In genomic region chr7:123312738-123313137, GRCm38 (mm10) we compare ENCODE assay signal across 21 mouse cellular contexts. TPM values are rescaled to one million over a fixed set of nuclear protein-coding genes. Genes with fewer than 3 reads are reported as not detected.
DNase-seq lines count a peak whose midpoint lies in the region; ATAC-seq and TF ChIP-seq lines count a peak whose summit lies in the region.
"Had no signal": no experiment of that assay in that cellular context is flagged by ENCODE, and none has a peak within 500 bp of the region (broad histone marks: within the 10 kb centered on the region; RNA-seq: fewer than 3 reads in every experiment).

No protein-coding gene starts in this region.

- no peak for DNase-seq in kidney, postnatal 36 days
- no peak for DNase-seq in kidney, adult 11 months
- DNase-seq in layer of hippocampus, adult 2 months (ENCODE audit: low spot score in 2 of 2) = no peak
- no peak for DNase-seq in layer of hippocampus, adult 11-12 months (ENCODE audit: low spot score)
- DNase-seq: adrenal gland, adult 2 months; adrenal gland, adult 8-10 months; adrenal gland, postnatal 10 days; adrenal gland, postnatal 14 days; adrenal gland, postnatal 25 days; adrenal gland, postnatal 36 days; B cell, adult 2 months; cerebellum, adult 11 months; cerebellum, adult 11-12 months; cerebellum, adult 18-20 months had no signal

- no peak overlapping the region for H3K27ac ChIP-seq in kidney, embryonic 14.5 days (ENCODE audit: low read depth, low read length)
- H3K27ac ChIP-seq in kidney, embryonic 15.5 days = no peak overlapping the region
- H3K27ac ChIP-seq in layer of hippocampus, adult 2 months = peak overlapping the region; percentile 54; the same call in 1 of the 2 replicates

- no peaks in the 10 kb centered on the region for H3K27me3 ChIP-seq in kidney, embryonic 14.5 days (ENCODE audit: control insufficient read depth, insufficient read depth, low read length)
- no peaks in the 10 kb centered on the region for H3K27me3 ChIP-seq in kidney, embryonic 15.5 days
- H3K27me3 ChIP-seq: CH12.LX, Patski had no signal

- no peak overlapping the region for H3K9ac ChIP-seq in kidney, embryonic 14.5 days (ENCODE audit: low read depth, low read length)
- no peak overlapping the region for H3K9ac ChIP-seq in kidney, embryonic 15.5 days

- WGBS in kidney, embryonic 14.5 days = 45% methylated on average over 3 of the region's 3 CpGs
- WGBS in kidney, embryonic 15.5 days = 47% methylated on average over 3 of the region's 3 CpGs

- H3K36me3 ChIP-seq in kidney, embryonic 14.5 days (ENCODE audit: control insufficient read depth, insufficient read depth, low read length) = peaks cover 54% of the 10 kb centered on the region
- peaks cover 82% of the 10 kb centered on the region for H3K36me3 ChIP-seq in kidney, embryonic 15.5 days

- H3K9me3 ChIP-seq in kidney, embryonic 14.5 days (ENCODE audit: control insufficient read depth, low read length) = no peaks in the 10 kb centered on the region
- H3K9me3 ChIP-seq in kidney, embryonic 15.5 days (replicated peaks) = no peaks in the 10 kb centered on the region
- H3K9me3 ChIP-seq: G1E had no signal

- no peaks in the 10 kb centered on the region for H3K4me1 ChIP-seq in kidney, embryonic 14.5 days (ENCODE audit: control insufficient read depth, insufficient read depth, low read length)
- no peaks in the 10 kb centered on the region for H3K4me1 ChIP-seq in kidney, embryonic 15.5 days

- H3K4me3 ChIP-seq in kidney, embryonic 14.5 days (ENCODE audit: low read length) = no peak overlapping the region
- no peak overlapping the region for H3K4me3 ChIP-seq in kidney, embryonic 15.5 days (replicated peaks)
- no peak overlapping the region for H3K4me3 ChIP-seq in layer of hippocampus, adult 2 months

- H3K4me2 ChIP-seq in kidney, embryonic 14.5 days (replicated peaks; ENCODE audit: low read depth, low read length) = no peak overlapping the region
- H3K4me2 ChIP-seq in kidney, embryonic 15.5 days = no peak overlapping the region

- no peak for TF ChIP-seq CTCF in layer of hippocampus, adult 2 months (conservative IDR thresholded peaks at IDR 0.05)

- ATAC-seq in kidney, embryonic 14.5 days (ENCODE audit: low FRiP score, low TSS enrichment) = peak; percentile 77; the same call in 1 of the 2 replicates
- peak; percentile 66; the same call in 1 of the 2 replicates for ATAC-seq in kidney, embryonic 15.5 days (replicated peaks; ENCODE audit: low FRiP score)
- ATAC-seq: activated CD4-positive, CD25-positive, alpha-beta regulatory T cell, adult 4 months; CD4-positive, CD25-positive, alpha-beta regulatory T cell, adult 4 months; Patski had no signal

RNA-seq across cellular contexts. Expression of gene Lcmt1, which starts 56.8 kb away (rescaled TPM):
- polyA plus RNA-seq in kidney, embryonic 14.5 days (2014; fragmentation: Nextera tagmentation; extraction: Ambion mirVana) = 61.3 and 66.4 TPM in 2 replicates
- 54.5 and 54.9 TPM in 2 replicates for polyA plus RNA-seq in kidney, embryonic 15.5 days (2015; fragmentation: Nextera tagmentation; extraction: Ambion mirVana)
- 10 to 100 TPM; 88.7 to 94.3 TPM for total RNA-seq in layer of hippocampus, adult 2 months (2021)

RNA-seq across cellular contexts. Expression of gene Arhgap17, which starts 57.0 kb away (rescaled TPM):
- 19.5 and 31.2 TPM in 2 replicates for polyA plus RNA-seq in kidney, embryonic 14.5 days (2014; fragmentation: Nextera tagmentation; extraction: Ambion mirVana)
- polyA plus RNA-seq in kidney, embryonic 15.5 days (2015; fragmentation: Nextera tagmentation; extraction: Ambion mirVana) = 23.7 and 25.2 TPM in 2 replicates
- total RNA-seq in layer of hippocampus, adult 2 months (2021) = 10 to 100 TPM; 29.0 to 35.2 TPM
